Mouse (Mus musculus) kidney, adult 2 months (tissue): ENCODE data around the gene Coro7.

Source experiments
- CTCF ChIP-seq: fragments of 200-500 bp; conservative IDR thresholded peaks from 2 replicates; pipeline ENCODE4 v1.5.1; 2011; ENCODE audit warnings: low read depth, mild to moderate bottlenecking, control low read depth, low read length, moderate library complexity, mixed read lengths; ENCODE audit not compliant: insufficient read depth, insufficient read length
- POLR2A ChIP-seq: fragments of 200-500 bp; IDR thresholded peaks from one replicate; pipeline ENCODE4 v1.6.1; 2011; ENCODE audit warnings: low read depth, low read length, control low read depth

DNA sequence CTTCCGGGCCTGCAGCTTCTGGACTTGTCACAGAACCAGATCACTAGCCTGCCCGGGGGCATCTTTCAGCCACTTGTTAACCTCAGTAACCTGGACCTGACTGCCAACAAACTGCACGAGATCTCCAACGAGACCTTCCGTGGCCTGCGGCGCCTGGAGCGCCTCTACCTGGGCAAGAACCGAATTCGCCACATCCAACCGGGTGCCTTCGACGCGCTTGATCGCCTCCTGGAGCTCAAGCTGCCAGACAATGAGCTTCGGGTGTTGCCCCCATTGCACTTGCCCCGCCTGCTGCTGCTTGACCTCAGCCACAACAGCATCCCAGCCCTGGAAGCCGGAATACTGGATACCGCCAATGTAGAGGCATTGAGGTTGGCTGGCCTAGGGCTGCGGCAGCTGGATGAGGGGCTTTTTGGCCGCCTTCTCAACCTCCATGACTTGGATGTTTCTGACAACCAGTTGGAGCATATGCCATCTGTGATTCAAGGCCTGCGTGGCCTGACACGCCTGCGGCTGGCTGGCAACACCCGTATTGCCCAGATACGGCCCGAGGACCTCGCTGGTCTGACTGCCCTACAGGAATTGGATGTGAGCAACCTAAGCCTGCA is 31.1 kb downstream of the Coro7 start:
- no peak for TF ChIP-seq CTCF
- TF ChIP-seq POLR2A = no peak
